In genomic region chr19:8950190-8950589, GRCm38 (mm10) we compare ENCODE assay signal across 16 mouse cellular contexts.
"Had no signal": no experiment of that assay in that cellular context is flagged by ENCODE, and none has a peak within 500 bp of the region (broad histone marks: within the 10 kb centered on the region; RNA-seq: fewer than 3 reads in every experiment).

No protein-coding gene starts in this region.

- H3K4me2 ChIP-seq: neural tube, embryonic 13.5 days; neural tube, embryonic 15.5 days; stomach, embryonic 15.5 days had no signal

- H3K27me3 ChIP-seq: neural tube, embryonic 13.5 days; neural tube, embryonic 15.5 days; stomach, embryonic 15.5 days had no signal

- DNase-seq: retina, postnatal 1 day; right cerebral cortex, adult 18-20 months; right cerebral cortex, postnatal 14 days; right cerebral cortex, postnatal 25 days; right cerebral cortex, postnatal 4 days; spleen, adult 18-20 months; thymus, adult 18-20 months; thymus, adult 2 months; thymus, postnatal 14 days; thymus, postnatal 25 days; thymus, postnatal 36 days; thymus, postnatal 4 days had no signal

- H3K27ac ChIP-seq: neural tube, embryonic 13.5 days; neural tube, embryonic 15.5 days; stomach, embryonic 15.5 days; stomach, postnatal 0 days had no signal

- H3K9me3 ChIP-seq: neural tube, embryonic 13.5 days; neural tube, embryonic 15.5 days; stomach, embryonic 15.5 days had no signal

- H3K9ac ChIP-seq: neural tube, embryonic 13.5 days; neural tube, embryonic 15.5 days; stomach, embryonic 15.5 days had no signal

- H3K4me3 ChIP-seq: neural tube, embryonic 13.5 days; neural tube, embryonic 15.5 days; stomach, embryonic 15.5 days had no signal
